Mouse (Mus musculus) urinary bladder, postnatal 14 days (tissue): ENCODE data around the gene Dpp9.

Experiments
- DNase-seq: peaks from one replicate; pipeline ENCODE4 v3.0.0; 2021; ENCODE audit warnings: low spot score

Dpp9 gene

DNA sequence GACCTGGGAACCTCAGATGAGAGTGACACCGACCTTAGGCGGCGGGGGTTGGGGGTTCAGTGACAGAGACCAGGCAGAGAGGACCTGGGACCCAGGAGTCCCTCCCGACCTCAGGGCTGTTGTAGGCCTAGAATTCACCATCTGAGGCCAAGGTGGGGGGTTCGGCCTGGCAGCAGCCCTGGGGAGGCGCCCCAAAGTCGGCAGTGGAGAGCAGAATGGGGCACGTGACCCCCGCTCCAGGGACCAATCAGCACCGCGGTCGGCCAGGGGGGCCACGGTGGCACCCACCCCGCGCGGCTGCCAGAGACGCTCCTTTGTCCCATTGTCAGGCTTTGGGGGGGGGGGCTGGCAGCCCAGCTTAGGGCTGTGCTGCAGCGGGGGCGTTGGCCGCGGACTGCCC, 79.3 kb downstream of the Dpp9 start:
- no peak for DNase-seq

DNA sequence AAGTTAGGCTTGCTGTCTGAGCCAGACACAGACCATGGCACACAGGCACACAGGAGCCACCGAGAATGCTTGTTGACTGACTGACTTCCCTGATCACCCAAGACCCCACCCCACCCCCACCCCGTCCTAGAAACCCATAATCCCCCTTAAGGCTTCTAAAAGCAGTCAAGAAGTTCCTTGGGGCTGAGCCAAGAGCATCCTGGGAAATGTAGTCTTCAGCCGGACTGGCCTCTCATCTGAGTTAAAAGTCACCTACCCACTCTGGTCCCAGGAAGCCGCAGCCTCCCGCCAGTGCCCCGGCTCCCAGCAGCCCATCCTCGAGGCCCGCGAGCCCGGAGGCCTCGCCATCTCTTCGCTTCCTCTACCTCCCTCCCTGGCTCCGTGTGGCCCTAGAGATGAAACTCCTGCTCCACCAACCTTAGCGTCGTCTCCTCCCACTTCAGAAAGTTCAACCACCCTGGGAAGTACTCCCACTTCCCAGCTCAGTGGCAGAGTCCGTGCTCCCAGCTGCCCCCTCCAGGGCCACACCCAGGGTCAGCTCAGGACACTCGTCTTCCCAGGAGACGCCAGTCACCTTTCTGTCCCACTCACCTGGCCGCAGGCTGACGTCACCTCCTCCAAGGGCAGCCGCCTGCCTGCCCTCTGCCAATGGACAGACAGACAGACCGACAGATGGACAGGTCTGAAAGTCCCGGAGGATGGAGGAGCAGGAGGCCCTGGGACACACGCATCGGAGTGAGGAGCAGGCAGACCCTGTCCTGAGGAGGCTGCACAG, 80.7 kb downstream of the Dpp9 start:
- no peak for DNase-seq
